Mouse (Mus musculus) left cerebral cortex, adult 18-20 months (tissue): Measurements from ENCODE around the gene Galm. TPM values are rescaled to one million over a fixed set of nuclear protein-coding genes. Genes with fewer than 3 reads are reported as not detected.
A peak's percentile ranks its signal among the peaks of the same experiment; 100 is the strongest.

Experiments
- DNase-seq, 2 experiments: peaks; one replicate each; pipeline ENCODE4 v3.0.0; 2021 to 2022; ENCODE audit warnings: low spot score in 2 of 2, mixed read lengths in 1 of 2
- long read RNA-seq, 2 experiments: library from polyadenylated mRNA; stranded (forward); transcript quantifications; one replicate each; pipeline ENCODE4 v2.0.0; 2021
- total RNA-seq, 2 experiments: library from RNA; stranded (reverse); gene quantifications; 2 replicates each; pipeline ENCODE4 v1.2.3; 2021

Galm gene
- total RNA-seq = 1 to 10 TPM; 2.3 to 2.8 TPM
- long read RNA-seq, experiment 1, transcript Galm-201 (7 exons, 2,314 nt) = major isoform, 5 of 6 reads
- long read RNA-seq, experiment 1, partial matches to known transcripts = 1 of 6 reads
- long read RNA-seq, experiment 1, other reads (novel, unspliced or antisense) = 0 of 6 reads
- long read RNA-seq, experiment 2, partial matches to known transcripts = 1 of 5 reads
- long read RNA-seq, experiment 2, other reads (novel, unspliced or antisense) = 0 of 5 reads

GRCm38 (mm10) chr17:80127331-80128251 is at the start of gene Galm:
Gene Galm (plus strand): TSS chr17:80127471.
- DNase-seq = peak; percentile 39 to 47

- DNase-seq = peak; percentile 24 to 41
These were observed 48.5 kb upstream of the Galm start for GRCm38 (mm10) chr17:80078726-80079125.

- no peak for DNase-seq
These were observed 44.0 kb upstream of the Galm start for GRCm38 (mm10) chr17:80083223-80083622.

- DNase-seq = peak; percentile 59 to 65
These were observed 42.8 kb upstream of the Galm start for GRCm38 (mm10) chr17:80084424-80084823.

GRCm38 (mm10) chr17:80086591-80086990 is 40.7 kb upstream of the Galm start:
- DNase-seq = no peak

GRCm38 (mm10) chr17:80088168-80088567 is 39.1 kb upstream of the Galm start:
- no peak for DNase-seq

GRCm38 (mm10) chr17:80090551-80090950 is 36.7 kb upstream of the Galm start:
- no peak for DNase-seq

GRCm38 (mm10) chr17:80091879-80092549 is 35.3 kb upstream of the Galm start:
- no peak for DNase-seq

- no peak for DNase-seq
These were observed 31.9 kb upstream of the Galm start for GRCm38 (mm10) chr17:80095254-80095899.

GRCm38 (mm10) chr17:80096043-80096719 is 31.1 kb upstream of the Galm start:
- peak; percentile 26 to 39 for DNase-seq

GRCm38 (mm10) chr17:80096720-80097114 is 30.6 kb upstream of the Galm start:
- DNase-seq = no peak

- no peak for DNase-seq
These were observed 30.1 kb upstream of the Galm start for GRCm38 (mm10) chr17:80097221-80097620.

GRCm38 (mm10) chr17:80099823-80100222 is 27.4 kb upstream of the Galm start:
- DNase-seq = no peak

GRCm38 (mm10) chr17:80105348-80105978 is 21.8 kb upstream of the Galm start:
- no peak for DNase-seq

- DNase-seq = no peak
These were observed 14.5 kb upstream of the Galm start for GRCm38 (mm10) chr17:80112665-80113305.

- DNase-seq = no peak
These were observed 13.8 kb upstream of the Galm start for GRCm38 (mm10) chr17:80113468-80113867.

GRCm38 (mm10) chr17:80120396-80120795 is 6.9 kb upstream of the Galm start:
- no peak for DNase-seq

- no peak for DNase-seq
These were observed 5.4 kb upstream of the Galm start for GRCm38 (mm10) chr17:80121833-80122232.

GRCm38 (mm10) chr17:80124985-80125750 is 2.1 kb upstream of the Galm start:
- DNase-seq = no peak
